Mouse (Mus musculus): Measurements from ENCODE around the gene Slc6a18. TPM values are rescaled to one million over a fixed set of nuclear protein-coding genes. Genes with fewer than 3 reads are reported as not detected.
"Not testable (repeated sequence)": the region's sequence is repeated elsewhere in the genome, so short reads cannot be mapped to it uniquely, and the experiment has no call there.

Gene Slc6a18
- not detected in 2 replicates for polyA plus RNA-seq (2015; fragmentation: Nextera tagmentation; extraction: Ambion mirVana)

DNA sequence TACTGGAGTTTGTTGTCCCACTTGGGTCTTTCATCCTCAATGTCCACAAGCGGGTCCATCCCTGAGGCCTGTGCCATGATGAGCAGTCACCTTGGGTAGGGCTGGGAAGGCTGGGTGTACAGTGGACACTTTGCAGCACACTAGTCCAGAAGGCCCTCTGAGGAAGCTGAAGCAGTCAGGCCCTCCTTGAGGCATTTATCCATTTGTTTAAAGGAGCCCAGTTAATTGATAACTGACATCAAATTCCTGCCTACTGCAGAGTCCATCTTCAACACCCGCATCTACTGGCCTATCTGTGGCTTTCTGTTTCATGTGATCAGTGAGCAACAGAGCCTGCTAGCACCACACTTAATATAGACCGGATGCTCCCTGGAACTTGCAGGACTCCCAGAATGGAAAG is at the start of gene Slc6a18:
Gene Slc6a18, minus strand, starts transcription at position 171 of the 400 bp plus-strand sequence.
- Histone ChIP-seq H3K36me3 (no peaks in the 10 kb centered on the region), H3K27ac (no peak within 1 kb of the TSS), H3K4me1 (replicated peaks) (0 out of 2 replicates have a peak, but pooled peaks cover 5% of the 10 kb centered on the region), H3K9me3 (no peaks in the 10 kb centered on the region), H3K4me2 (replicated peaks) (no peak within 1 kb of the TSS), H3K4me3 (replicated peaks) (no peak within 1 kb of the TSS), H3K9ac (no peak within 1 kb of the TSS), H3K27me3 (replicated peaks) (no peaks in the 10 kb centered on the region)
- 81% methylated on average over 3 of the region's 3 CpGs for WGBS
- no peak for ATAC-seq

- no peak for ATAC-seq
- H3K4me3 ChIP-seq (replicated peaks): no peak overlapping the region
- H3K4me2 ChIP-seq (replicated peaks): no peak overlapping the region
- WGBS: 64% methylated on average over 5 of the region's 5 CpGs
- no peaks in the 10 kb centered on the region for H3K9me3 ChIP-seq
- H3K9ac ChIP-seq: no peak overlapping the region
- H3K27me3 ChIP-seq (replicated peaks): no peaks in the 10 kb centered on the region
- H3K36me3 ChIP-seq: no peaks in the 10 kb centered on the region
- peaks cover 6% of the 10 kb centered on the region for H3K4me1 ChIP-seq (replicated peaks)
- H3K27ac ChIP-seq: no peak overlapping the region
These were observed 47.5 kb upstream of the Slc6a18 start for GRCm38 (mm10) chr13:73725315-73725714.

DNA sequence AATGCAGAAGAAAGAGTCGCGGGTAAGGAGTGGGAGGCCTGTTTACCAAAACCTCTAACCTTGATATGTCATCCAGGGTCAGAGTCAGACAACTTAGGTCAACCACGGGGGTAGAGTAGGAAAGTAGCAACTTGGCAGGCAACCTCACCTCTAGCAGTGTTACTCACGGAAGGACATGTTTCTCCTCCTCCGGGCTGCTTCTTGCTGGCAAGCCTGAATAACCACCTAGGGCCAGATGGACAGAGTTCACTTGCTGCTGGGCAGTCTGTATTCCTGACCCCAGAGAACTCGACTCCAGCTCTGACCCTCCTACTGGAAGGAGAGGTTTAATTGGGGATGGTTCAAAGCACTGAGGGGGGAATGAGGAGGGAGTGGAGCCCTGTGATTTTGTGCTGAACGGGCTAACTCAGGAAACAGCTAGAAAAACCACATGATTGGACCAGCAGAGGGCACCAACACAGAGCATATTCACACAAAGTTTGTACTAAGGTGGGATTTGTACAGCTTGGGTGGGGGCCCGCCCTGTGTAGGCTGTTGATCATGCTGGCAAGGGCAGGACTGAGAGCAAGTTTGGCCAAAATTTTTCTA is 45.4 kb upstream of the Slc6a18 start:
- WGBS: 36% methylated on average over 8 of the region's 8 CpGs
- no peak overlapping the region for H3K27ac ChIP-seq
- no peak overlapping the region for H3K4me3 ChIP-seq (replicated peaks)
- peaks cover under 1% of the 10 kb centered on the region; the same call in 1 of the 2 replicates for H3K4me1 ChIP-seq (replicated peaks)
- no peaks in the 10 kb centered on the region for H3K9me3 ChIP-seq
- no peaks in the 10 kb centered on the region for H3K27me3 ChIP-seq (replicated peaks)
- no peaks in the 10 kb centered on the region for H3K36me3 ChIP-seq
- peak; percentile 36; the same call in 1 of the 2 replicates for ATAC-seq
- H3K4me2 ChIP-seq (replicated peaks): no peak overlapping the region
- no peak overlapping the region for H3K9ac ChIP-seq

- ATAC-seq: no peak
- Histone ChIP-seq H3K4me1 (replicated peaks) (no peaks in the 10 kb centered on the region), H3K9ac (no peak overlapping the region), H3K4me3 (replicated peaks) (no peak overlapping the region), H3K9me3 (no peaks in the 10 kb centered on the region), H3K36me3 (no peaks in the 10 kb centered on the region), H3K4me2 (replicated peaks) (no peak overlapping the region), H3K27me3 (replicated peaks) (no peaks in the 10 kb centered on the region), H3K27ac (no peak overlapping the region)
- 83% methylated on average over 4 of the region's 4 CpGs for WGBS
These were observed 42.4 kb upstream of the Slc6a18 start for GRCm38 (mm10) chr13:73720241-73720640.

GRCm38 (mm10) chr13:73718225-73718624 is 40.4 kb upstream of the Slc6a18 start:
- ATAC-seq: peak; percentile 56; the same call in 1 of the 2 replicates
- Histone ChIP-seq H3K9ac (no peak overlapping the region), H3K9me3 (no peaks in the 10 kb centered on the region), H3K4me3 (replicated peaks) (no peak overlapping the region), H3K36me3 (no peaks in the 10 kb centered on the region), H3K4me2 (replicated peaks) (no peak overlapping the region), H3K27me3 (replicated peaks) (no peaks in the 10 kb centered on the region), H3K27ac (no peak overlapping the region), H3K4me1 (replicated peaks) (no peaks in the 10 kb centered on the region)
- 4% methylated on average over 2 of the region's 2 CpGs for WGBS

DNA sequence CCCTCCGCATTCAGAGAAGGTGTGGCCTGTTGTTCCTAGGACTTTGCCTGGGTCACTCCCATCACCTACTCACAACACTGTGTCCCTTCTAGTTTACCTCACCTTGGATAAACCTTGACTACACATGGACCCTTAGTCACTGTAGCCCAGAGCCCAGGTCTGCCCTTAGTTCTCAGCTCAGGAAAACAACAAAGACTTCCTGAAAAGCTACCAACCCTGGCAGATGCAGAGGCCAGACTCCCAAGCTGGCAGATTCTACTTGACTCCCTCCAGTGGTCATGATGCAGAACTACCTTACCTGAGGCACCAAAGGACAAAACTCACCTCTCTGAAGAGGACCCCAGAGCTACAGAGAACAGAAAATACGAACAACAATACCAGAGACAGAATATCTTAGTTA is 36.2 kb upstream of the Slc6a18 start:
- H3K4me3 ChIP-seq (replicated peaks): no peak overlapping the region
- peak; percentile 55 for ATAC-seq
- no peaks in the 10 kb centered on the region for H3K9me3 ChIP-seq
- no peaks in the 10 kb centered on the region for H3K36me3 ChIP-seq
- WGBS: 51% methylated on average over 2 of the region's 2 CpGs
- H3K27ac ChIP-seq: no peak overlapping the region
- H3K27me3 ChIP-seq (replicated peaks): no peaks in the 10 kb centered on the region
- H3K9ac ChIP-seq: no peak overlapping the region
- no peak overlapping the region for H3K4me2 ChIP-seq (replicated peaks)
- H3K4me1 ChIP-seq (replicated peaks): no peaks in the 10 kb centered on the region

GRCm38 (mm10) chr13:73713204-73713603 is 35.4 kb upstream of the Slc6a18 start:
- no peak overlapping the region for H3K4me3 ChIP-seq (replicated peaks)
- H3K4me2 ChIP-seq (replicated peaks): no peak overlapping the region
- no peaks in the 10 kb centered on the region for H3K27me3 ChIP-seq (replicated peaks)
- H3K4me1 ChIP-seq (replicated peaks): no peaks in the 10 kb centered on the region
- 65% methylated on average over 4 of the region's 4 CpGs for WGBS
- no peak overlapping the region for H3K27ac ChIP-seq
- H3K9ac ChIP-seq: no peak overlapping the region
- no peaks in the 10 kb centered on the region for H3K9me3 ChIP-seq
- no peaks in the 10 kb centered on the region for H3K36me3 ChIP-seq
- ATAC-seq: peak; percentile 62

DNA sequence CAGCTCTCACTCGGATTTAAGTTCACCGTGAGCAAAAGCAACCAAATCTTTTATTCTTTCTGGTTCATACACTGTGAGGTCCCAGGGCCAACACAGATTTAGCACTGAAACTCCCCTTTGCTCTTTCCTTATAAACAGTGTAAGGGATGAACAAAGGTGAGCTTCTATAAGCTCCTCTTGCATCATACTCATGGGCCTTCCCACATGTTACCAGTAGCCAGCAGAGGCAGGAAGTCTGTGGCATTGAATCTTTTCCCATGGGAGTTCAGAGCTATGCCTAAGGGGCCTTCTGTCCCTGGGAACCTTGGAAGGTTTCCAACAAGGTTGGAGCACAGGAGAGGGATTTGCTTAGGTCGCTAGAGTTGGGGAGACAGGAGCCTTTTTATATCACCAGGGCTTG is 34.4 kb upstream of the Slc6a18 start:
- H3K4me1 ChIP-seq (replicated peaks): no peaks in the 10 kb centered on the region
- H3K9me3 ChIP-seq: no peaks in the 10 kb centered on the region
- no peak overlapping the region for H3K4me2 ChIP-seq (replicated peaks)
- ATAC-seq: peak; percentile 60
- H3K27ac ChIP-seq: no peak overlapping the region
- H3K9ac ChIP-seq: no peak overlapping the region
- no peaks in the 10 kb centered on the region for H3K36me3 ChIP-seq
- no peak overlapping the region for H3K4me3 ChIP-seq (replicated peaks)
- WGBS: 77% methylated on average over 3 of the region's 3 CpGs
- no peaks in the 10 kb centered on the region for H3K27me3 ChIP-seq (replicated peaks)

GRCm38 (mm10) chr13:73711803-73712202 is 34.0 kb upstream of the Slc6a18 start:
- no peak for ATAC-seq
- Histone ChIP-seq H3K27me3 (replicated peaks) (no peaks in the 10 kb centered on the region), H3K9me3 (no peaks in the 10 kb centered on the region), H3K4me3 (replicated peaks) (no peak overlapping the region), H3K36me3 (no peaks in the 10 kb centered on the region), H3K27ac (no peak overlapping the region), H3K4me1 (replicated peaks) (no peaks in the 10 kb centered on the region), H3K9ac (no peak overlapping the region), H3K4me2 (replicated peaks) (no peak overlapping the region)
- WGBS: 82% methylated on average over 5 of the region's 5 CpGs

DNA sequence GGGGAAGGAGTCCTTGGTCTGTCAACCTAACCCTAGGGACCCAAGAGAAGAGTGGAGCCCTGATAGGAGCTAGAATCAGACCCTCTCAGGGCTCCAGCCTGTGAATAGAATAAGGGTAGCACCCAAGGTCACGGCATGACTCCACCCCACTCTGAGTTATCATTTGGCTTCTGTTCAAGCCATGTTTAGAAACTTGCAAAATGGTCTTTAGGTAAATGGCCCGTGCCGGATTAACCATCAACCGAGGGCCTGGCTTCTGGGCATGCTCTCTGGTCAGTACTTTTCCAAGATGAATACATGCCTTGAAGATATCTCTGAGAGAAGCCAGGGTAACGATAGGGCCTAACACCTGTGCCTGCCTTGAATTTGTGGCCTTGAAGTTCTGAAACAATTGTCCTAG is 33.4 kb upstream of the Slc6a18 start:
- Histone ChIP-seq H3K27me3 (replicated peaks) (no peaks in the 10 kb centered on the region), H3K9me3 (no peaks in the 10 kb centered on the region), H3K36me3 (no peaks in the 10 kb centered on the region), H3K27ac (no peak overlapping the region), H3K4me1 (replicated peaks) (no peaks in the 10 kb centered on the region), H3K9ac (no peak overlapping the region), H3K4me2 (replicated peaks) (no peak overlapping the region), H3K4me3 (replicated peaks) (no peak overlapping the region)
- 81% methylated on average over 5 of the region's 5 CpGs for WGBS
- no peak for ATAC-seq

GRCm38 (mm10) chr13:73709491-73709890 is 31.7 kb upstream of the Slc6a18 start:
- Histone ChIP-seq H3K9me3 (no peaks in the 10 kb centered on the region), H3K27ac (no peak overlapping the region), H3K4me2 (replicated peaks) (no peak overlapping the region), H3K4me1 (replicated peaks) (no peaks in the 10 kb centered on the region), H3K9ac (no peak overlapping the region), H3K4me3 (replicated peaks) (no peak overlapping the region), H3K27me3 (replicated peaks) (no peaks in the 10 kb centered on the region), H3K36me3 (no peaks in the 10 kb centered on the region)
- ATAC-seq: no peak
- 31% methylated on average over 6 of the region's 6 CpGs for WGBS

DNA sequence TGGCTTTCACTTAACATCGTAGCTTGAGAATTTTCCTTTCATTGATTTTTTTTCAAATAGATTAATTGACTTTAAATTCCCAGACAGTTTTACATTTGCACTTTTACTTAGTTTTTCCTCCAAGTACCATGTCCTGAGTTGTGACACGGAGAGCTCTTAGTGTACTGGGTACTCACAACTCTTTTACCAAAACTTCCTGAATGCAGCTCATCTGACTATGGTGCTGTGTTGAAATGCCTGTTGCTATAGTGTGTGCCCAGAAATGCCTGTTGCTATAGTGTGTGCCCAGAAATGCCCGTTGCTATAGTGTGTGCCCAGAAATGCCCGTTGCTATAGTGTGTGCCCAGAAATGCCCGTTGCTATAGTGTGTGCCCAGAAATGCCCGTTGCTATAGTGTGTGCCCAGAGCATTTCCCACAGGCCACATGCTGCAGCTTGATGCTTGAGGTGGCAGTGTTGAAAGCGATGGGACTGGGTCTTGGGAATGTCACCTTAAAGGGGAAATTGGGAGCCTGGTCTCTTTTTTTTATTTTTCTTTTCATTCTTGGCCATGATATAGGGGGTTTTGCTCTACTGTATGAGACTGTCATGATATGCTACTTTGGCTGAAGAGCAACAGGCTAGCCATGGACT is 27.0 kb upstream of the Slc6a18 start, which contains the start of gene Slc6a19:
Gene Slc6a19, minus strand, starts transcription at position 172 of the 632 bp plus-strand sequence.
- WGBS: 85% methylated on average over 7 of the region's 7 CpGs
- Histone ChIP-seq H3K36me3 (no peaks in the 10 kb centered on the region), H3K27me3 (replicated peaks) (no peaks in the 10 kb centered on the region), H3K4me3 (replicated peaks) (no peak within 1 kb of the TSS), H3K4me2 (replicated peaks) (no peak within 1 kb of the TSS), H3K9me3 (no peaks in the 10 kb centered on the region), H3K27ac (no peak within 1 kb of the TSS), H3K9ac (no peak within 1 kb of the TSS), H3K4me1 (replicated peaks) (no peaks in the 10 kb centered on the region; the same call in 1 of the 2 replicates)
- no peak for ATAC-seq

DNA sequence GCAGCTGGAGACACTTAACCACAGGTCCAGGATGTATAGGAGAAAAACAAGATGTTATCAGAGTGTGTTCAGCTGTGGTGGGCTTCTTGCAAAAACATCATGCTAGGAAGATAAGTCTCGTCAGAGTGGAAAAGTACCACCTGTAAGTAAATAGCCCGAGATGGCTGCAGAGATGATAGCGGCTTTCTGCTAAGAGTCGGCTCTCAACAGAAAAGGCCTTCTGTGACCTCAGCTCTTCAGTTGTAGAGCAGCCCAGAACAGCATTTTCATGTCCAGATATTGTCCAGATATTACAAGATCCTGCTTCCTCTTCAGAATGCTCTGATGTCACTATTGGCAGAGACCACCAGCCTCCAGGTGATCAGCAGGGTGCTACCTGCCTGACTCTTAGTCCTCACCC is 25.7 kb upstream of the Slc6a18 start:
- ATAC-seq; H3K27me3 ChIP-seq (replicated peaks); H3K9ac ChIP-seq; H3K27ac ChIP-seq; H3K4me1 ChIP-seq (replicated peaks); H3K36me3 ChIP-seq; H3K4me3 ChIP-seq (replicated peaks); H3K9me3 ChIP-seq; H3K4me2 ChIP-seq (replicated peaks): not testable (repeated sequence)
- 55% methylated on average over 4 of the region's 4 CpGs for WGBS

Data from intestine, embryonic 15.5 days (tissue).